Mouse (Mus musculus): ENCODE data around the gene Cdh13. TPM values are rescaled to one million over a fixed set of nuclear protein-coding genes. Genes with fewer than 3 reads are reported as not detected.

The Cdh13 gene
- total and polyA plus RNA-seq, 3 experiments, result 162 to 172 (median 163) TPM

GRCm38 (mm10) chr8:119208567-119208966 lies 925.0 kb downstream of the Cdh13 start:
- TF ChIP-seq POLR2A (IDR thresholded peaks at IDR 0.05; ENCODE audit: insufficient read depth, low read depth, low read length), result no peak
- no peak for TF ChIP-seq CTCF (IDR thresholded peaks at IDR 0.05)
- no peak for TF ChIP-seq EP300 (IDR thresholded peaks at IDR 0.05; ENCODE audit: insufficient read depth, low read depth, low read length)
- Histone ChIP-seq H3K4me3 (no peak overlapping the region), H3K27ac (no peak overlapping the region), H3K27me3 (ENCODE audit: control insufficient read depth, insufficient read depth, low read length) (no peaks in the 10 kb centered on the region), H3K79me2 (replicated peaks; ENCODE audit: control insufficient read depth, insufficient read depth, low read length) (no peaks in the 10 kb centered on the region), H3K36me3 (ENCODE audit: control insufficient read depth, insufficient read depth, low read length) (no peaks in the 10 kb centered on the region), H3K9ac (ENCODE audit: low read depth, low read length) (no peak overlapping the region), H3K4me1 (ENCODE audit: control insufficient read depth, insufficient read depth, low read length) (no peaks in the 10 kb centered on the region)
- no peak for DNase-seq
- intact Hi-C loops (cut with DNase I), result no loop called here
- 92% methylated on average over 9 of the region's 9 CpGs for WGBS

- peaks cover 1% of the 10 kb centered on the region; the same call in 1 of the 2 replicates for H3K4me1 ChIP-seq (ENCODE audit: control insufficient read depth, insufficient read depth, low read length)
- peak; percentile 21 to 65 for DNase-seq
- no peak overlapping the region for H3K9ac ChIP-seq (ENCODE audit: low read depth, low read length)
- no peaks in the 10 kb centered on the region for H3K36me3 ChIP-seq (ENCODE audit: control insufficient read depth, insufficient read depth, low read length)
- TF ChIP-seq CTCF (IDR thresholded peaks at IDR 0.05) (peak; percentile 97), EP300 (IDR thresholded peaks at IDR 0.05; ENCODE audit: insufficient read depth, low read depth, low read length) (no peak), POLR2A (IDR thresholded peaks at IDR 0.05; ENCODE audit: insufficient read depth, low read depth, low read length) (no peak)
- no peaks in the 10 kb centered on the region for H3K79me2 ChIP-seq (replicated peaks; ENCODE audit: control insufficient read depth, insufficient read depth, low read length)
- H3K27me3 ChIP-seq (ENCODE audit: control insufficient read depth, insufficient read depth, low read length), result no peaks in the 10 kb centered on the region
- intact Hi-C loops (cut with DNase I), result loop anchor here (1.0 kb wide), 2 partner anchors 73 to 160 kb away; no protein-coding TSS in a partner anchor
- H3K27ac ChIP-seq, result no peak overlapping the region
- no peak overlapping the region for H3K4me3 ChIP-seq
- WGBS, result 0% methylated on average over 1 of the region's 1 CpGs
Measured at GRCm38 (mm10) chr8:119224547-119224946, 941.0 kb downstream of the Cdh13 start.

- Histone ChIP-seq H3K4me3 (no peak overlapping the region), H3K27me3 (ENCODE audit: control insufficient read depth, insufficient read depth, low read length) (no peaks in the 10 kb centered on the region), H3K79me2 (replicated peaks; ENCODE audit: control insufficient read depth, insufficient read depth, low read length) (no peaks in the 10 kb centered on the region), H3K4me1 (ENCODE audit: control insufficient read depth, insufficient read depth, low read length) (no peaks in the 10 kb centered on the region), H3K36me3 (ENCODE audit: control insufficient read depth, insufficient read depth, low read length) (no peaks in the 10 kb centered on the region), H3K27ac (no peak overlapping the region), H3K9ac (ENCODE audit: low read depth, low read length) (no peak overlapping the region)
- intact Hi-C loops (cut with DNase I), result no loop called here
- WGBS, result 63% methylated on average over 4 of the region's 4 CpGs
- no peak for DNase-seq
- peak; percentile 17; the same call in 1 of the 2 replicates for TF ChIP-seq CTCF (IDR thresholded peaks at IDR 0.05)
- TF ChIP-seq EP300 (IDR thresholded peaks at IDR 0.05; ENCODE audit: insufficient read depth, low read depth, low read length), result no peak
Measured at GRCm38 (mm10) chr8:119245181-119245580, 961.6 kb downstream of the Cdh13 start.

GRCm38 (mm10) chr8:119245641-119246040 lies 962.1 kb downstream of the Cdh13 start:
- no peak overlapping the region for H3K27ac ChIP-seq
- no peak for DNase-seq
- TF ChIP-seq CTCF (IDR thresholded peaks at IDR 0.05) (no peak), POLR2A (IDR thresholded peaks at IDR 0.05; ENCODE audit: insufficient read depth, low read depth, low read length) (no peak), EP300 (IDR thresholded peaks at IDR 0.05; ENCODE audit: insufficient read depth, low read depth, low read length) (no peak)
- H3K4me1 ChIP-seq (ENCODE audit: control insufficient read depth, insufficient read depth, low read length), result no peaks in the 10 kb centered on the region
- 78% methylated on average over 1 of the region's 1 CpGs for WGBS
- no peak overlapping the region for H3K4me3 ChIP-seq
- intact Hi-C loops (cut with DNase I), result no loop called here
- H3K27me3 ChIP-seq (ENCODE audit: control insufficient read depth, insufficient read depth, low read length), result no peaks in the 10 kb centered on the region
- H3K36me3 ChIP-seq (ENCODE audit: control insufficient read depth, insufficient read depth, low read length), result no peaks in the 10 kb centered on the region
- no peak overlapping the region for H3K9ac ChIP-seq (ENCODE audit: low read depth, low read length)
- no peaks in the 10 kb centered on the region for H3K79me2 ChIP-seq (replicated peaks; ENCODE audit: control insufficient read depth, insufficient read depth, low read length)

GRCm38 (mm10) chr8:119254358-119254757 lies 970.8 kb downstream of the Cdh13 start:
- Histone ChIP-seq H3K4me3 (no peak overlapping the region), H3K4me1 (ENCODE audit: control insufficient read depth, insufficient read depth, low read length) (no peaks in the 10 kb centered on the region), H3K79me2 (replicated peaks; ENCODE audit: control insufficient read depth, insufficient read depth, low read length) (no peaks in the 10 kb centered on the region), H3K36me3 (ENCODE audit: control insufficient read depth, insufficient read depth, low read length) (no peaks in the 10 kb centered on the region), H3K9ac (ENCODE audit: low read depth, low read length) (no peak overlapping the region), H3K27me3 (ENCODE audit: control insufficient read depth, insufficient read depth, low read length) (no peaks in the 10 kb centered on the region), H3K27ac (no peak overlapping the region)
- peak; percentile 22; the same call in 1 of the 2 replicates for TF ChIP-seq CTCF (IDR thresholded peaks at IDR 0.05)
- TF ChIP-seq POLR2A (IDR thresholded peaks at IDR 0.05; ENCODE audit: insufficient read depth, low read depth, low read length), result no peak
- TF ChIP-seq EP300 (IDR thresholded peaks at IDR 0.05; ENCODE audit: insufficient read depth, low read depth, low read length), result no peak
- no peak for DNase-seq
- 92% methylated on average over 3 of the region's 3 CpGs for WGBS
- intact Hi-C loops (cut with DNase I), result no loop called here

- no peaks in the 10 kb centered on the region for H3K36me3 ChIP-seq (ENCODE audit: control insufficient read depth, insufficient read depth, low read length)
- H3K4me1 ChIP-seq (ENCODE audit: control insufficient read depth, insufficient read depth, low read length), result no peaks in the 10 kb centered on the region
- WGBS, result 37% methylated on average over 11 of the region's 11 CpGs
- TF ChIP-seq POLR2A (IDR thresholded peaks at IDR 0.05; ENCODE audit: insufficient read depth, low read depth, low read length) (no peak), CTCF (IDR thresholded peaks at IDR 0.05) (no peak)
- intact Hi-C loops (cut with DNase I), result no loop called here
- H3K27me3 ChIP-seq (ENCODE audit: control insufficient read depth, insufficient read depth, low read length), result no peaks in the 10 kb centered on the region
- no peaks in the 10 kb centered on the region for H3K79me2 ChIP-seq (replicated peaks; ENCODE audit: control insufficient read depth, insufficient read depth, low read length)
- no peak overlapping the region for H3K9ac ChIP-seq (ENCODE audit: low read depth, low read length)
- H3K27ac ChIP-seq, result no peak overlapping the region
- no peak for DNase-seq
- no peak overlapping the region for H3K4me3 ChIP-seq
Measured at GRCm38 (mm10) chr8:119258642-119259041, 975.1 kb downstream of the Cdh13 start.

Measured in heart, adult 2 months (tissue).